Mouse (Mus musculus) lung, postnatal 4 days (tissue): ENCODE data around the gene Lrrc31.
"Not testable (repeated sequence)": the region's sequence is repeated elsewhere in the genome, so short reads cannot be mapped to it uniquely, and the experiment has no call there.

Experiments
- DNase-seq, 2 experiments: peaks; one replicate each; pipeline ENCODE4 v3.0.0; 2021

Lrrc31 gene

DNA sequence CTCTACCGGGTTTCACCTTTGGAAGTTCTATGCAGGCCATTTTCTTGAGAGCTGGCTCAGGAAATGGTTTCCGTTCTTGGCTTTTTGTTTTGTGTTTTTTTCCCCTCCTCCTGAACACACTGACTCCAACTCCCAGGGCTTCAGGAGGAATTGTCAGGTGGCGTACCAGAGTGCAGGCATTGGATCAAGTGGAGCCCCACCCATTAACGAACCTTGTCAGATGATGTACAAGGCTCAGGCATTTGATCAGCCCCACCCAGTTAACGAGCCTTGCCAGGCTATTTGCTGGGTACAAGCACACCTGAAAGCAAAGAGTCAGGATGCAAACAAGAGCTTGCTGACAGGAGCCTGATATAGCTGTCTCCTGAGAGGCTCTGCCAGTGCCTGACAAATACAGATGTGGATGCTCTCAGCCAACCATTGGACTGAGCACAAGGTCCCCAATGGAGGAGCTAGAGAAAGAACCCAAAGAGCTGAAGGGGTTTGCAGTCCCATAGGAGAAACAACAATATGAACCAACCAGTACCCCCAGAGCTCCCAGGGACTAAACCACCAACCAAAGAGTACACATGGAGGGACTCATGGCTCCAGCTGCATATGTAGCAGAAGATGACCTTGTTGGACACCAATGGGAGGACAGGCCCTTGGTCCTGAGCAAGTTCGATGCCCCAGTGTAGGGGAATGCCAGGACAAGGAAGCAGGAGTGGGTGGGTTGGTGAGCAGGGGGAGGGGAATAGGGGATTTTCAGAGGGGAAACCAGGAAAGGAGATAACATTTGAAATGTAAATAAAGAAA lies at the start of gene Lrrc31:
Gene Lrrc31, minus strand, starts transcription at position 133 of the 795 bp plus-strand sequence.
- not testable (repeated sequence) for DNase-seq

DNA sequence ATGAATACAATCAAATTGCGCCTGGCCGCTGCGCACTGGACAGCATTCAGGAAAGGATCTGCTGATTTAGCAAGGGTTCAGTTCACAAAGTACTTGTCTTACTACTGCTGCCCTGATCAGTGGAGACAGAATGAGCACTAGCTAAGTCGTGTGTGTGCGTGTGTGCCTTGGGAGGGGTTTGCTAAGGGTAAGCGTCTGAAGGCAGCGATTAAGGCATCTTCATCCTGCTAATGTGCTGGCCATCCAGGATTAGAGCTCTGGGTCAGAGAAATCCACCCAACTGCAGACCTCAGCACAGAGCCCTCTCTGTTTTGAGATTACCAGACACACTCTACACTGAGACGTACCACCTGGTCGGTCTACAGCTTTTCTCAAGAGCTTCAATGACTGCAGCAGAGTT lies 48.7 kb upstream of the Lrrc31 start:
- DNase-seq: no peak

DNA sequence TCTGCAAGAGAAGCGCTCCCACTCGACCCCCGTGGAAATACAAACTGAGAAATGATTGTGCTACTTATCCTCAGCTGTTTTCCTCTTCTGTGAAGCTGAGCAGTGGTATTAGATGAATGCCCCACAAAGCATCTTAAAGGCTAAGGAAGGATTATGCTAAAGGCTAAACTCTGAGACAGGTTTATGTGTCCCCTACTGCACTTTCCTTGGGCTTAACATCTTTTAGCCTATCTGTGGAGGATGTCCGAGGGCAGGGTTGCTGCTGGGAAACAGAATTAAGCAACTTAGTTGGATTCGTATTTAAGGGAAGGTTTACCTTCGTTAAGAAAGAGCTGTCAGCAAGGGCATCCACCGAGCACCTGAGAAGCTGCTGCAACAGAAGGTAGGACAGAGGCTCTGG lies 46.4 kb upstream of the Lrrc31 start, which contains the start of gene Samd7:
Gene Samd7, plus strand, starts transcription at position 288 of the 400 bp plus-strand sequence.
- DNase-seq: no peak

- no peak for DNase-seq
These were observed 43.2 kb upstream of the Lrrc31 start for GRCm38 (mm10) chr3:30742891-30743290.

DNA sequence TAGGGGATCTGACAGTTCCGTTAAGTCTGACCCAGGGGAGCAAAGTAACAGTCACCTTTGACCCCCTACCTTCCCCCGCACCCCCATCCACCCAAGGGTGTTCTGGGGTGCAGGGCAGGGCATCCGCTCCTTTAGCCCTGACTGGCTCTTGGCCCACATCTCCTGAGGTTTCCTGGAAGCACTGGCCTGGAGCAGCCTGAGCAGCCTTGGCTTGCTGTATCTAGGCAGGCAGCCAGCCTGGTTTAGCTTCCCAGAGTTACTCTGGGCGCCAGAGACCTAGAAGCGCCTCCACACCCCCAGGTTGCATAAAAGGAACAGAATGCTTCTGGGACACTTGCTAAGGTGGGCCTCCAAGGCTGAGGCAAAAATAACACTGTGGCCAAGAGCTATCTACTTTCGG lies 41.7 kb upstream of the Lrrc31 start:
- no peak for DNase-seq

DNA sequence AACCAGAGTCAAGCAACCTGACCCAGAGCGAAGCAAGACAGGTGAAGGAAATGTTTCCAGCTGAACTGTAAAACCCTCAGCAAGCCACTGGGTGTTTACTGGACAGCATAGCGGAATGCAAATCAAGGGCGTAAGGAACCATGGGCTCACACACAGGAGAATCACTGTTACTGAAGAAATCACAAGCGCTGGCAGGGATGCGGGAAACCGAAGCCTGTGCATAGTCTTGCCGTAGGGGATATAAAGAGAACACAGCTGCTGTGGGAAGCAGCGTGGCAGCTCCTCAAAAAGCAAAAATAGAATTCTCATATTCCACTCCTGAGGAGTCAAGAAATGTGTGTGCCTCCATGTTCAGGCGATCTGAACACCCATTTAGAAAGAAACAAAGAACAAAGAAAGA lies 37.2 kb upstream of the Lrrc31 start:
- DNase-seq: no peak

- DNase-seq: no peak
These were observed 29.4 kb upstream of the Lrrc31 start for GRCm38 (mm10) chr3:30729046-30729445.

DNA sequence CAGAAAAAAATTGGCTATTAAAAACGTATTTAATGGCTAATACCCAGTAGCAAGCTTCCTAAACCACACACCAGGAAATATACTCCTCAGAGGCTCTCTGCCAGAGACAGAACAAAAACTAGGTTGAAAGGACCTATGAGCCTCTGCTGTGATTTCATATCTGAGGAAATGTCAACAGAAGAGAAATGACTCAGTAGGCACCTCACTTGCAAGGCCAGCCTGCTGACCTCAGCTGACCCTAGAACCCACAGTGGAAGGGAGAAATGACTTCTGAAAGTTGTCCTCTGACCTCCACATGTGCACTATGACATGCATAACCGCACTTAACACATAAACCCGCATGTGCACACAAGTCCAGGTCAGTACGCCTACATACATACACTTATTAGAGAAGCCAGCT lies 27.6 kb upstream of the Lrrc31 start:
- DNase-seq: no peak

DNA sequence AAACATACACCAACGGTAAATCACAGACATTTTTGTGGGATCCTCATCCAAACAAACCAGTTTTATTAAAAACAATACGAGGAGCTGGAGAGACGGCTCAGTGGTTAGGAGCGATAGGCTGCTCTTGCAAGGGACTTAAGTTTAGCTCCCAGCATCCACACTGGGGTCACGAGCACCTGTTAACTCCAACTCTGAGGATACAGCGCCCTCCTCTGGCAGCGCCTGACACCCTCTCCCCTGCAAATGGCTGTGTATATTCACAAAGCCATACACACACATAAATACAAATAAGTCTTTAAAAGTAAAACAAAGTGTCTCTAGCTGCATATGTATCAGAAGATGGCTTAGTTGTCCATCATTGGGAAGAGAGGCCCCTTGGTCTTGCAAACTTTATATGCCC lies 25.9 kb upstream of the Lrrc31 start:
- no peak for DNase-seq

DNA sequence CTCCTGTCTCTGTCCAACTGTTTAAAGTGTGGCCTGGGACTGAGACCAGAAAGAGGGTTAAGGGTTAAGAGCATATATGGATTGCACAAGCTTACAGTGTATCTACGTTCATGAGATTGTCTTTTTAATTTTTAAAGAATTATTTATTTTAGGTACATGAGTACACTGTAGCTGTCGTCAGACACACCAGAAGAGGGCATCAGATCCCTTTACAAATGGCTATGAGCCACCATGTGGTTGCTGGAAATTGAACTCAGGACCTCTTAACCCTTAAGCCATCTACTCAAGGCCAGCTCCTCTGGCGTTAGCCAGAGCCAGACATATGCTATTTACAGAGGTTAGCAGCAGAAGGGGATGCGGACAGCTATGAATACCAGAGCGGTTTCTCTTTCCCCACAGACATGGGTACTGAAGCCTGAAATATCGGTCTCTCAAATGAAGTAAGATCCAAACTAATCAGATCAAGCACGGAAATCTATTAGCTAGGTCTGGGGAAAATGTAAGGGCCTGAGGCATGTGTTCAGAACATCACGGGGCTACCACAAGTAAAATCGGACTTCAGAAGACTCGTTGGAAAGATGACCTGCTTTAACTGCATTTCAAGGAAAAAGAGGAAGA lies 25.3 kb upstream of the Lrrc31 start:
- no peak for DNase-seq

DNA sequence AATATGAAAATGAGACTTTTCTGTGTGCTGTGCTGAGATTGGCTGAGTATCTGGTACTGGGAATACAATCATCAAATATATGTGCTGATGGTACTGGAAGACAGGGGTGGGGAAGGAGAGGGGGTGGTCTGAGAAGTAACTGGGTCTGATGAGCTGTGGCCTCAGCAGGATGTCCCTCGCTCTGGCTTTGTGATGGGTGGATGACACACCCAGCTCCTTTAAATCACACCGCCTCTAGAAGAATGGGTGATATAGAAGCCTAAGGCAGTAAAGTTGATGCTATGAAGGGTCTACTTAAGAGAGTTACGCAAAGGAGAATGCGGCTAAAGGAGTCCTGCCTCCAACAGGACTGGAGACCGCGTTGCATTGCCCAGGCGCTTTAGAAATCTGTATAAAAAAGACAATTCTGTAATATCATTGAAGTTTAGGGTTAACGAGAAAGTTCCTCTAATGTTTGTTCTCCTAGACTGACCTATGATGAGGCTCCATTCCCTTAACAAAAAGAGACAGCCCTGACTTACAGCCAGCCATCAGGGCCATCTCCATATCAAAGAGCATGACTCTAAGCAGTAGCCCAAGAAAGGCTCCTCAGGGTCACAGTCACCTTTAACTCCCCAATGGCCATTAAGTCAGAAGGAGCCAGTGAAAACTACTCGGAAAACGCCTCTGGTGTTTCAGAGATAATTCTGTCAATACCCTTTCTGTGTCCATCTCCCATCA lies 24.6 kb upstream of the Lrrc31 start:
- no peak for DNase-seq

DNA sequence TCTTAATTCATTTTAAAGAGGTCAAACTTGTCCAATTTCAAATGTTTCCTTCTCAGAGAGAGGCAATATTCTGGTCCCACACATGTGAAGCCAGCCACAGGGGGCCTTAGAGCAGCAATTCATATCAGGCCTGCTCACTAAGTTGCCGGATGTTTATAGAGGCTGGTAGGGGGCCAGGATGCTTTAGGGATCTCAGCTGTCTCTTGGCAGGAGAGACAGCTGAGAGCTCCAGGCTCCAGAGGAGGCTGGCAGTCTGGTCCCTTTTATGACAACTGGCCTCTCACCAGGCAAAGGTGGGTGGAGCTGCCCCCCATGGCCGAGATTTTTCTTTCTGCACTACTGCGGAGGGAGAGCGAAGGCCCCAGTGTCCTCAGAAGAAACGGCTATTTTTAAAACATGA lies 23.5 kb upstream of the Lrrc31 start:
- DNase-seq: peak; percentile 6 to 33

DNA sequence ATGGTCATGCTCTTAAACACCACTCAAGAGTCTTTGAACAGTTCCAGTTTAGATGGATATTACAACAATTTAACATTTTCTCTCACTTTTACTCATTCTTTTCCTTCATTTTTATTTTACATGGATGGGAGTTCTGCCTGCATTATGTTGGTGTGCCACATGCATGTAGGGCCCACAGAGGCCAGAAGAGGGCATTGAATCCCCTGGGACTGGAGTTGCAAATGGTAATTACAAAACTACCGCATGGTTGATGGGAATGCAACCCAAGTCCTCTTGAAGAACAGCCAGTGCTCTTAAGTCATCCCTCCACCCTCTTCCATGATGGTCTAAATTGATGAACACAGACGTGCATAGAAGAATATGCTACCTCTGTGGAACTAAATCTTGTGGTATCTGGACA lies 22.8 kb upstream of the Lrrc31 start:
- no peak for DNase-seq

GRCm38 (mm10) chr3:30722036-30722435 lies 22.4 kb upstream of the Lrrc31 start:
- DNase-seq: no peak

DNA sequence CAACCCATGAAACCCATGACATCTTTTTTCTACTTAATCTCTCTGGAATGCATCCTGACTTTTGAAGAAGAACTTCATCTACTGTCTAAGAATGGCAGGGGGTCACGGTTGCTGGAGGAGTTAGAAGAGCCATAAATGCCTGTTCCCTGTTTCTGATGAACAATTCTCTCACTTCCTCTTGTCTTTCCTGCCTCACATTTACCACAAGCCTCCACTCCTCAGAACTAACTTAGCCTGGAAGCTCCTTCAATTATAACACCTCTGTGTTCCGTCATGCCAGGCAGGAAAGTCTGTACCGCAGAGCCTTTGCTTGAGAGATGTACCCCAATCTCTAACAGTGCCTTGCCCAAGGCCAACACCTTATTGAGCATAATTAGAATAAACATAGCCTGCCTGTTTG lies 19.0 kb upstream of the Lrrc31 start:
- no peak for DNase-seq

- DNase-seq: no peak
These were observed 13.7 kb upstream of the Lrrc31 start for GRCm38 (mm10) chr3:30713334-30713733.

DNA sequence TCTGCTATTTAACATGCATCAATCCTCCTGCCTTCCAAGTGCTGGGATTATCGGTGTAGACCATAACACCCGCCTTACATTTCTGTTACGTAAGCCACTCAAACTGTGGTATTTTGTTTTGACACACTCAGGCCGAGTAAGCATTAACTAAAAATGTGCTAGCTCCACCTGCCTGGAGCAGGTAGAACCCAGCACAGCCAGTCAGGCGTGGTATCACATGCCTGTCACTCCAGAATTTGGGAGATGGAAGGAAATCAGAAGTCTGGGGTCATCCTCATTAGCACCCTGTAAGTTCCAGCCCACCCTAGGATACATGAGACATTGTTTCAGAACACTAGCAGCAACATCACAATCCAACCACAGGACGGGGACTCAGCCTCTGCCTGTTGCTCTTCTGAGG lies 10.5 kb upstream of the Lrrc31 start:
- DNase-seq: no peak

- DNase-seq: no peak
These were observed 7.1 kb upstream of the Lrrc31 start for GRCm38 (mm10) chr3:30706614-30707276.

GRCm38 (mm10) chr3:30705977-30706376 lies 6.3 kb upstream of the Lrrc31 start:
- no peak for DNase-seq

- DNase-seq: no peak
These were observed 1.8 kb downstream of the Lrrc31 start for GRCm38 (mm10) chr3:30697891-30698290.

DNA sequence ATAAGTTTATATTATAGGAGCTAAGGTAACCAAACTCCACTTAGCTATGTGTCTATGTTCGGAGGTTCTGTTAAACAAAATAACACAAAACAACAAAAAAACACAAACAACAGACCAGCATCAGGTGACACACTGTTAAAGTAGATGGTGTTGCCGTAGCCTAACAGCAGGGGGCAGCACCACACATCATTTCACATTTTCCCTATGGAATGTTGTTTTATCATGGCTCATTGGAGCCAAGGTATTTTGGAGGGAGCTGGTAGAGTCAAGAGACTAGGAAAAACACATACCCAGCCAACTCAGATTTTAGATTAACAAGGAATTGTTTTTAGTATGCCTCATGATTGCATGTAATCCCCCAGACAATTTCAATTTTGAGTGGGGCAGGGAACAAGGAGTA lies 3.3 kb downstream of the Lrrc31 start:
- DNase-seq: peak in 1 of 2 experiments; percentile 56

GRCm38 (mm10) chr3:30695661-30696060 lies 4.0 kb downstream of the Lrrc31 start:
- no peak for DNase-seq

- DNase-seq: no peak
These were observed 8.7 kb downstream of the Lrrc31 start for GRCm38 (mm10) chr3:30690976-30691375.
